Mouse (Mus musculus): ENCODE results near the gene Lamtor5. TPM values are rescaled to one million over a fixed set of nuclear protein-coding genes. Genes with fewer than 3 reads are reported as not detected.

Gene Lamtor5
- polyA plus RNA-seq, 1 experiment from 2014 or later = 190 TPM

GRCm38 (mm10) chr3:107256724-107257123 lies 21.9 kb upstream of the Lamtor5 start:
- ATAC-seq (ENCODE audit: low FRiP score, low TSS enrichment) = no peak

GRCm38 (mm10) chr3:107257924-107258323 lies 20.7 kb upstream of the Lamtor5 start:
- ATAC-seq (ENCODE audit: low FRiP score, low TSS enrichment) (no peak), DNase-seq (peak; percentile 37)
- Histone ChIP-seq H3K4me1 (ENCODE audit: control insufficient read depth, insufficient read depth, low read length) (peaks cover 12% of the 10 kb centered on the region), H3K36me3 (ENCODE audit: control insufficient read depth, insufficient read depth, low read length) (no peaks in the 10 kb centered on the region), H3K9me3 (ENCODE audit: control insufficient read depth, low read length) (no peaks in the 10 kb centered on the region), H3K27me3 (ENCODE audit: control insufficient read depth, insufficient read depth, low read length) (no peaks in the 10 kb centered on the region), H3K4me2 (ENCODE audit: low read length) (no peak overlapping the region), H3K4me3 (replicated peaks; ENCODE audit: low read depth, low read length) (no peak overlapping the region), H3K27ac (replicated peaks; ENCODE audit: low read depth, low read length) (no peak overlapping the region), H3K9ac (replicated peaks; ENCODE audit: low read length) (no peak overlapping the region)
- WGBS = 68% methylated on average over 5 of the region's 5 CpGs

More at GRCm38 (mm10) chr3:107256724-107257123, 21.9 kb upstream of the Lamtor5 start:
- 64% methylated on average over 7 of the region's 7 CpGs for WGBS
- no peak overlapping the region for H3K27ac ChIP-seq (replicated peaks; ENCODE audit: low read depth, low read length)
- H3K4me2 ChIP-seq (ENCODE audit: low read length) = no peak overlapping the region
- H3K9me3 ChIP-seq (ENCODE audit: control insufficient read depth, low read length) = no peaks in the 10 kb centered on the region
- H3K4me3 ChIP-seq (replicated peaks; ENCODE audit: low read depth, low read length) = no peak overlapping the region
- no peak overlapping the region for H3K9ac ChIP-seq (replicated peaks; ENCODE audit: low read length)
- no peaks in the 10 kb centered on the region for H3K36me3 ChIP-seq (ENCODE audit: control insufficient read depth, insufficient read depth, low read length)
- peaks cover 11% of the 10 kb centered on the region for H3K4me1 ChIP-seq (ENCODE audit: control insufficient read depth, insufficient read depth, low read length)
- DNase-seq = peak; percentile 15
- H3K27me3 ChIP-seq (ENCODE audit: control insufficient read depth, insufficient read depth, low read length) = no peaks in the 10 kb centered on the region

- DNase-seq = peak; percentile 37
- WGBS = 61% methylated on average over 8 of the region's 8 CpGs
Measured at GRCm38 (mm10) chr3:107260956-107261850, 17.5 kb upstream of the Lamtor5 start.

GRCm38 (mm10) chr3:107261851-107262165 lies 16.9 kb upstream of the Lamtor5 start:
- WGBS = 52% methylated on average over 7 of the region's 7 CpGs
- DNase-seq = no peak
- Histone ChIP-seq H3K9ac (replicated peaks; ENCODE audit: low read length) (no peak overlapping the region), H3K27me3 (ENCODE audit: control insufficient read depth, insufficient read depth, low read length) (no peaks in the 10 kb centered on the region), H3K27ac (replicated peaks; ENCODE audit: low read depth, low read length) (no peak overlapping the region), H3K9me3 (ENCODE audit: control insufficient read depth, low read length) (no peaks in the 10 kb centered on the region), H3K4me3 (replicated peaks; ENCODE audit: low read depth, low read length) (no peak overlapping the region), H3K4me2 (ENCODE audit: low read length) (no peak overlapping the region), H3K36me3 (ENCODE audit: control insufficient read depth, insufficient read depth, low read length) (no peaks in the 10 kb centered on the region), H3K4me1 (ENCODE audit: control insufficient read depth, insufficient read depth, low read length) (peaks cover 12% of the 10 kb centered on the region)
- ATAC-seq (ENCODE audit: low FRiP score, low TSS enrichment) = no peak

More at GRCm38 (mm10) chr3:107260956-107261850, 17.5 kb upstream of the Lamtor5 start:
- H3K4me2 ChIP-seq (ENCODE audit: low read length) = no peak overlapping the region
- H3K4me3 ChIP-seq (replicated peaks; ENCODE audit: low read depth, low read length) = no peak overlapping the region
- no peaks in the 10 kb centered on the region for H3K9me3 ChIP-seq (ENCODE audit: control insufficient read depth, low read length)
- 0 out of 2 replicates have a peak, but pooled peaks have one; percentile 8 for ATAC-seq (ENCODE audit: low FRiP score, low TSS enrichment)
- H3K27ac ChIP-seq (replicated peaks; ENCODE audit: low read depth, low read length) = peak overlapping the region; percentile 55; the same call in 1 of the 2 replicates
- no peak overlapping the region for H3K9ac ChIP-seq (replicated peaks; ENCODE audit: low read length)
- H3K36me3 ChIP-seq (ENCODE audit: control insufficient read depth, insufficient read depth, low read length) = no peaks in the 10 kb centered on the region
- H3K4me1 ChIP-seq (ENCODE audit: control insufficient read depth, insufficient read depth, low read length) = peaks cover 12% of the 10 kb centered on the region
- H3K27me3 ChIP-seq (ENCODE audit: control insufficient read depth, insufficient read depth, low read length) = no peaks in the 10 kb centered on the region

GRCm38 (mm10) chr3:107266814-107267345 lies 11.8 kb upstream of the Lamtor5 start:
- H3K4me2 ChIP-seq (ENCODE audit: low read length) = no peak overlapping the region
- H3K4me3 ChIP-seq (replicated peaks; ENCODE audit: low read depth, low read length) = no peak overlapping the region
- DNase-seq (no peak), ATAC-seq (ENCODE audit: low FRiP score, low TSS enrichment) (no peak)
- no peaks in the 10 kb centered on the region for H3K9me3 ChIP-seq (ENCODE audit: control insufficient read depth, low read length)
- WGBS = 43% methylated on average over 2 of the region's 2 CpGs
- H3K27ac ChIP-seq (replicated peaks; ENCODE audit: low read depth, low read length) = no peak overlapping the region
- H3K36me3 ChIP-seq (ENCODE audit: control insufficient read depth, insufficient read depth, low read length) = no peaks in the 10 kb centered on the region
- no peak overlapping the region for H3K9ac ChIP-seq (replicated peaks; ENCODE audit: low read length)
- no peaks in the 10 kb centered on the region for H3K4me1 ChIP-seq (ENCODE audit: control insufficient read depth, insufficient read depth, low read length)
- H3K27me3 ChIP-seq (ENCODE audit: control insufficient read depth, insufficient read depth, low read length) = no peaks in the 10 kb centered on the region

GRCm38 (mm10) chr3:107272433-107272832 lies 6.2 kb upstream of the Lamtor5 start:
- no peaks in the 10 kb centered on the region for H3K27me3 ChIP-seq (ENCODE audit: control insufficient read depth, insufficient read depth, low read length)
- H3K4me3 ChIP-seq (replicated peaks; ENCODE audit: low read depth, low read length) = no peak overlapping the region
- H3K4me2 ChIP-seq (ENCODE audit: low read length) = no peak overlapping the region
- WGBS = 89% methylated on average over 3 of the region's 3 CpGs
- DNase-seq = no peak
- no peaks in the 10 kb centered on the region for H3K4me1 ChIP-seq (ENCODE audit: control insufficient read depth, insufficient read depth, low read length)
- H3K9me3 ChIP-seq (ENCODE audit: control insufficient read depth, low read length) = no peaks in the 10 kb centered on the region
- ATAC-seq (ENCODE audit: low FRiP score, low TSS enrichment) = no peak
- H3K36me3 ChIP-seq (ENCODE audit: control insufficient read depth, insufficient read depth, low read length) = no peaks in the 10 kb centered on the region
- H3K9ac ChIP-seq (replicated peaks; ENCODE audit: low read length) = no peak overlapping the region
- no peak overlapping the region for H3K27ac ChIP-seq (replicated peaks; ENCODE audit: low read depth, low read length)

GRCm38 (mm10) chr3:107273820-107274219 lies 4.8 kb upstream of the Lamtor5 start:
- 11% methylated on average over 3 of the region's 3 CpGs for WGBS
- Histone ChIP-seq H3K4me3 (replicated peaks; ENCODE audit: low read depth, low read length) (no peak overlapping the region), H3K27ac (replicated peaks; ENCODE audit: low read depth, low read length) (no peak overlapping the region), H3K4me1 (ENCODE audit: control insufficient read depth, insufficient read depth, low read length) (0 out of 2 replicates have a peak, but pooled peaks cover 4% of the 10 kb centered on the region), H3K9me3 (ENCODE audit: control insufficient read depth, low read length) (no peaks in the 10 kb centered on the region), H3K36me3 (ENCODE audit: control insufficient read depth, insufficient read depth, low read length) (no peaks in the 10 kb centered on the region), H3K27me3 (ENCODE audit: control insufficient read depth, insufficient read depth, low read length) (no peaks in the 10 kb centered on the region), H3K9ac (replicated peaks; ENCODE audit: low read length) (no peak overlapping the region), H3K4me2 (ENCODE audit: low read length) (no peak overlapping the region)
- DNase-seq (peak; percentile 87), ATAC-seq (ENCODE audit: low FRiP score, low TSS enrichment) (peak; percentile 71)

- H3K9ac ChIP-seq (replicated peaks; ENCODE audit: low read length) = no peak overlapping the region
- no peak for ATAC-seq (ENCODE audit: low FRiP score, low TSS enrichment)
Measured at GRCm38 (mm10) chr3:107275351-107275750, 3.3 kb upstream of the Lamtor5 start.

More at GRCm38 (mm10) chr3:107275351-107275750, 3.3 kb upstream of the Lamtor5 start:
- peaks cover 11% of the 10 kb centered on the region; the same call in 1 of the 2 replicates for H3K4me1 ChIP-seq (ENCODE audit: control insufficient read depth, insufficient read depth, low read length)
- DNase-seq = no peak
- H3K27ac ChIP-seq (replicated peaks; ENCODE audit: low read depth, low read length) = no peak overlapping the region
- no peak overlapping the region for H3K4me3 ChIP-seq (replicated peaks; ENCODE audit: low read depth, low read length)
- H3K9me3 ChIP-seq (ENCODE audit: control insufficient read depth, low read length) = no peaks in the 10 kb centered on the region
- H3K36me3 ChIP-seq (ENCODE audit: control insufficient read depth, insufficient read depth, low read length) = no peaks in the 10 kb centered on the region
- no peaks in the 10 kb centered on the region for H3K27me3 ChIP-seq (ENCODE audit: control insufficient read depth, insufficient read depth, low read length)
- no peak overlapping the region for H3K4me2 ChIP-seq (ENCODE audit: low read length)
- WGBS = 59% methylated on average over 5 of the region's 5 CpGs
